Mouse (Mus musculus) olfactory bulb, adult 2 months (tissue): ENCODE measurements at regions not wholly inside any gene's neighbourhood (a gene's known extent, or its start where the extent isn't known, plus 50 kb on each side); places are given as distances from the start of the nearest gene placed in this dataset.

Experiments
- CTCF ChIP-seq: fragments of 200-500 bp; IDR thresholded peaks from 2 replicates; pipeline ENCODE4 v1.5.1; 2012; ENCODE audit warnings: low read depth, mild to moderate bottlenecking, low read length, moderate library complexity; ENCODE audit not compliant: insufficient read depth
- POLR2A ChIP-seq: fragments of 200-500 bp; IDR thresholded peaks from 2 replicates; pipeline ENCODE4 v1.6.1; 2012; ENCODE audit warnings: mild to moderate bottlenecking, low read depth, low read length, moderate library complexity; ENCODE audit not compliant: insufficient read depth

DNA sequence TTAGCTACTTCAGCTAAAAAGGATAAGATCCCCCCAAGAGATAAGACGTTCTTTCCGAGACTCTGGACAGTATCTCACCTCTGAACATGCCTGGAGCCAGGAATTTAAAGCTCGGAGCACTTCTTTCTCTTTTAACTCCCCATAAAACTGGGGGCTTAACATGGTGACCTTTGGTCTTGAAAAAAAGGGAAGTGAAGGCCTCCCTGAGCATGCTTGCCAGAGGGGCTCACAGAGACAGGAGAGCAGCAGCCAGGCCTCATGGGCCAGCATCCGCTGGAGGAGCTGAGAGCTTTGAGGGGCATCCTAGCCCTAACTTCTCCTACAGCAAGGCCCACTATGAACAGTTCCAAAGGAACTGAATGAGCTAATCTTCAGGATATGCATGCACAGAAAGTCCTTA lies 471.7 kb downstream of the Ccdc171 start:
- TF ChIP-seq POLR2A = no peak
- TF ChIP-seq CTCF = no peak
